Comparison of ENCODE assay signal across 19 mouse cellular contexts in genomic region chr17:45526571-45526970, GRCm38 (mm10). TPM values are rescaled to one million over a fixed set of nuclear protein-coding genes. Genes with fewer than 3 reads are reported as not detected.
DNase-seq lines count a peak whose midpoint lies in the region; ATAC-seq and TF ChIP-seq lines count a peak whose summit lies in the region.
"Had no signal": no experiment of that assay in that cellular context is flagged by ENCODE, and none has a peak within 500 bp of the region (broad histone marks: within the 10 kb centered on the region; RNA-seq: fewer than 3 reads in every experiment).

No protein-coding gene starts in this region.

- no peak for TF ChIP-seq POLR2A in kidney, adult 2 months (IDR thresholded peaks at IDR 0.05; ENCODE audit: low read depth, low read length)

- no peak for TF ChIP-seq CTCF in kidney, adult 2 months (conservative IDR thresholded peaks at IDR 0.05; ENCODE audit: insufficient read depth, insufficient read length, low read depth, low read length)

- H3K4me2 ChIP-seq in kidney, embryonic 14.5 days (replicated peaks; ENCODE audit: low read depth, low read length), result no peak overlapping the region
- H3K4me2 ChIP-seq: forebrain, embryonic 15.5 days; lung, embryonic 15.5 days; neural tube, embryonic 12.5 days; stomach, embryonic 15.5 days had no signal

- no peaks in the 10 kb centered on the region for H3K4me1 ChIP-seq in kidney, adult 2 months (ENCODE audit: control insufficient read depth, insufficient read depth, low read length)
- H3K4me1 ChIP-seq in kidney, embryonic 14.5 days (ENCODE audit: control insufficient read depth, insufficient read depth, low read length), result peaks cover 7% of the 10 kb centered on the region; the same call in 1 of the 2 replicates

- no peaks in the 10 kb centered on the region for H3K27me3 ChIP-seq in kidney, adult 2 months (replicated peaks; ENCODE audit: control insufficient read depth, insufficient read depth, low read length)
- peaks cover 15% of the 10 kb centered on the region for H3K27me3 ChIP-seq in kidney, embryonic 14.5 days (ENCODE audit: control insufficient read depth, insufficient read depth, low read length)
- H3K27me3 ChIP-seq: forebrain, embryonic 15.5 days had no signal

- ATAC-seq in kidney, embryonic 14.5 days (ENCODE audit: low FRiP score, low TSS enrichment), result no peak
- ATAC-seq: forebrain, embryonic 15.5 days; midbrain, embryonic 16.5 days had no signal

- no peaks in the 10 kb centered on the region for H3K9me3 ChIP-seq in kidney, embryonic 14.5 days (ENCODE audit: control insufficient read depth, low read length)
- H3K9me3 ChIP-seq: forebrain, embryonic 15.5 days; lung, embryonic 15.5 days; neural tube, embryonic 12.5 days; stomach, embryonic 15.5 days had no signal

- DNase-seq in heart, adult 11 months, result peak; percentile 73
- DNase-seq in heart, postnatal 4 days, result no peak
- peak; percentile 70 for DNase-seq in kidney, adult 2 months
- DNase-seq in ZHBTc4 (ENCODE audit: low read depth, low spot score), result peak; percentile 81
- peak; percentile 54 for DNase-seq in retina, postnatal 1 day
- DNase-seq in left cerebral cortex, adult 11 months (ENCODE audit: low spot score), result no peak
- DNase-seq: B cell, adult 2 months; layer of hippocampus, adult 9-11 months; thymus, postnatal 4 days had no signal

- 24% methylated on average over 5 of the region's 5 CpGs for WGBS in kidney, adult 2 months
- WGBS in kidney, embryonic 14.5 days, result 15% methylated on average over 5 of the region's 5 CpGs

- no peak overlapping the region for H3K4me3 ChIP-seq in kidney, adult 2 months (ENCODE audit: insufficient read depth, low read depth, low read length)
- no peak overlapping the region for H3K4me3 ChIP-seq in kidney, embryonic 14.5 days (ENCODE audit: low read length)
- H3K4me3 ChIP-seq: forebrain, embryonic 15.5 days; lung, embryonic 15.5 days; neural tube, embryonic 12.5 days; stomach, embryonic 15.5 days had no signal

- H3K36me3 ChIP-seq in kidney, adult 2 months (ENCODE audit: control insufficient read depth, insufficient read depth, low read length), result no peaks in the 10 kb centered on the region
- no peaks in the 10 kb centered on the region for H3K36me3 ChIP-seq in kidney, embryonic 14.5 days (ENCODE audit: control insufficient read depth, insufficient read depth, low read length)
- H3K36me3 ChIP-seq: forebrain, embryonic 15.5 days; lung, embryonic 15.5 days; neural tube, embryonic 12.5 days; stomach, embryonic 15.5 days had no signal

- H3K27ac ChIP-seq in kidney, adult 2 months (ENCODE audit: insufficient read depth, low read depth, low read length), result no peak overlapping the region
- H3K27ac ChIP-seq in kidney, embryonic 14.5 days (ENCODE audit: low read depth, low read length), result no peak overlapping the region
- H3K27ac ChIP-seq: forebrain, embryonic 15.5 days; lung, embryonic 15.5 days; neural tube, embryonic 12.5 days; stomach, embryonic 15.5 days had no signal

- H3K9ac ChIP-seq in kidney, embryonic 14.5 days (ENCODE audit: low read depth, low read length), result no peak overlapping the region
- H3K9ac ChIP-seq: forebrain, embryonic 15.5 days; lung, embryonic 15.5 days; neural tube, embryonic 12.5 days; stomach, embryonic 15.5 days had no signal

RNA-seq across cellular contexts. Expression of gene Tcte1, which starts 3.3 kb away (rescaled TPM):
- total RNA-seq in heart, postnatal 4 days (2021), result not detected
- polyA plus RNA-seq in kidney, adult 2 months (2012; rRNA removed), result 0.08 and 0.09 TPM in 2 replicates
- 0.61 and 0.70 TPM in 2 replicates for polyA plus RNA-seq in kidney, embryonic 14.5 days (2014; fragmentation: Nextera tagmentation; extraction: Ambion mirVana)
- total RNA-seq: gastrocnemius, adult 8-10 months; hematopoietic stem cell, adult 5-6 weeks; liver, adult 2 months; megakaryocyte progenitor cell, adult 5-6 weeks had no signal
- polyA plus RNA-seq: liver, adult 2 months had no signal

RNA-seq across cellular contexts. Expression of gene Aars2, which starts 19.9 kb away (rescaled TPM):
- total RNA-seq in heart, postnatal 4 days (2021), result 10 to 100 TPM; 21.5 to 21.9 TPM
- polyA plus RNA-seq in kidney, adult 2 months (2012; rRNA removed), result 16.2 and 17.6 TPM in 2 replicates
- polyA plus RNA-seq in kidney, embryonic 14.5 days (2014; fragmentation: Nextera tagmentation; extraction: Ambion mirVana), result 11.8 and 18.5 TPM in 2 replicates

RNA-seq across cellular contexts. Expression of gene Tmem151b, which starts 22.9 kb away (rescaled TPM):
- under 1 TPM; 0.20 to 0.24 TPM for total RNA-seq in heart, postnatal 4 days (2021)
- polyA plus RNA-seq in kidney, adult 2 months (2012; rRNA removed), result 1.9 and 2.1 TPM in 2 replicates
- 1.7 and 2.0 TPM in 2 replicates for polyA plus RNA-seq in kidney, embryonic 14.5 days (2014; fragmentation: Nextera tagmentation; extraction: Ambion mirVana)
- total RNA-seq: gastrocnemius, adult 8-10 months; liver, adult 2 months had no signal

RNA-seq across cellular contexts. Expression of gene Nfkbie, which starts 28.9 kb away (rescaled TPM):
- 1 to 10 TPM; 1.5 to 1.9 TPM for total RNA-seq in heart, postnatal 4 days (2021)
- 4.3 and 5.8 TPM in 2 replicates for polyA plus RNA-seq in kidney, adult 2 months (2012; rRNA removed)
- 3.5 and 4.8 TPM in 2 replicates for polyA plus RNA-seq in kidney, embryonic 14.5 days (2014; fragmentation: Nextera tagmentation; extraction: Ambion mirVana)

RNA-seq across cellular contexts. Expression of gene Slc35b2, which starts 37.1 kb away (rescaled TPM):
- total RNA-seq in heart, postnatal 4 days (2021), result 10 to 100 TPM; 37.3 to 39.2 TPM
- 75.5 and 96.1 TPM in 2 replicates for polyA plus RNA-seq in kidney, adult 2 months (2012; rRNA removed)
- 122 and 140 TPM in 2 replicates for polyA plus RNA-seq in kidney, embryonic 14.5 days (2014; fragmentation: Nextera tagmentation; extraction: Ambion mirVana)

Comparison
In these comparisons a context has a peak if more than half of its experiments do, and no peak if none do; other contexts are left out.
1. DNase-seq: peak in heart, adult 11 months (single experiment), kidney, adult 2 months (single experiment), ZHBTc4 (single experiment) and retina, postnatal 1 day (single experiment); none in heart, postnatal 4 days (single experiment) and left cerebral cortex, adult 11 months (single experiment).